Mouse (Mus musculus) layer of hippocampus, postnatal 25 days (tissue): ENCODE measurements around the gene Cerk. TPM values are rescaled to one million over a fixed set of nuclear protein-coding genes. Genes with fewer than 3 reads are reported as not detected.
"Not testable (repeated sequence)": the region's sequence is repeated elsewhere in the genome, so short reads cannot be mapped to it uniquely, and the experiment has no call there.

Experiments
- DNase-seq, 2 experiments: peaks; one replicate each; pipeline ENCODE4 v3.0.0; 2022; ENCODE audit warnings: mixed read lengths in 2 of 2, low spot score in 1 of 2; ENCODE audit errors: extremely low spot score in 1 of 2
- total RNA-seq, 2 experiments: library from RNA; stranded (reverse); gene quantifications; 2 replicates each; pipeline ENCODE4 v1.2.3; 2021

The Cerk gene
- total RNA-seq, 2 experiments from 2014 or later = 46.3 to 47.4 TPM

DNA sequence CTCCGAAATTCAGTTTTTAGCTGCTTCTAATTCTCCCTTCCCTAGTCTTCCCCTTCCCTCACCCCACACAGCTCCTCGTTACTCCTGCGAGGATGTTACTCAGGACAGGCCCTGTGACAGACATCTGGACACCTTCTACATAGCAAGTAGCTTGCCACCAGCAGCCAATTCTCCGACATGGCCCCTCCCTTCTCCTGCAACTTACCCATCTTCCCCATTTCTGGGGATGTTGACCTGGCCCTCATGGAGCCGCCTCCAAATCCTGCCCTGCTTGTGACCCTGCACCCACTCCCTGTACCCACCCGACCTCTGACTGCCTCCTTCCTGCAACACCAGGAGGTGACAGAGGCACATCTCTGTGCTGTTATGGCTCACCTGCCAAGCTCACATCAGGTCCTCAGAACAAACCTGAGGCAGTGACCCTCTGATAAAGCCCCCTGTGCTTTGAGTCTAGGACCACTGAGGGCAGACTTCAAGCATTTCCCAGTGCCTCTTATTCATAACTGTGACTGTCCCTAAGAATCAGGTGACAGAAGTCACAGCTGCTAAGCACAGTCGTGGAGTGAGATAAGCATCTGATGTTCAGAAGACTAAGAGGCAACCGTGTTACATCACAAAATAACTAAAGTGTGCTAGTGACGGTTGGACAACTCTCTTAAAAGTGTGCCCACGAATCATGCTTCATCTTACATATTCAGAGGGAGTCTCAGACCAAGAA, 18.0 kb downstream of the Cerk start:
- no peak for DNase-seq

DNA sequence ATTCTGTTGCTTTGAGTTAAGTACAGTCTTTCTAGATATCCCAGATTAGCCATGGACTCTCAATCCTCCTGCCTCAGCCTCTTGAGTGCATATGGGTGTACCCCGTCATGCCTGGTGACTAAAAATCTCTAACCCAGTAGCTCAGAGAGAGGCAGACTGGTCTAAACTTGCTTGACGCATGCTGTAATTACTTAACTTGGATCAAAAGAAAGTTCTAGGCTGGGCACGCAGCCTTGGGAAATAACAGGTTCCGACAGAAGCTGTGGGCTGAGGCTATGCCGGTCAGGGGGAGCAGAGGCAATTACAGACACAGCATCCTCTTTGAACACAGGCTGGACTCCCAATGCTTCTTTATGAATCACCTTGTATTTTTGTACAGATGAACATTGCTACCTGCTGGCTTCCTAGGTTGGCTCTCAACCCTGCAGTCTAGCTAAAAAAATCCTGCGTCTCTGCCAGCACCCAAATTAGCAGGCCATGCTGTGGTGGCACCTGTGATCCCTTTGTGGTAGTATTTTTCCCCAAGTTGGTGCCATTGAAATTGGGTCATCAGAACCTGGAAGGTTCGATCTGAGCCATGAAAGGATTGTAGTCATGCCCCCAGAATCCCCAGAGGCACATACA, 18.8 kb downstream of the Cerk start:
- no peak for DNase-seq

DNA sequence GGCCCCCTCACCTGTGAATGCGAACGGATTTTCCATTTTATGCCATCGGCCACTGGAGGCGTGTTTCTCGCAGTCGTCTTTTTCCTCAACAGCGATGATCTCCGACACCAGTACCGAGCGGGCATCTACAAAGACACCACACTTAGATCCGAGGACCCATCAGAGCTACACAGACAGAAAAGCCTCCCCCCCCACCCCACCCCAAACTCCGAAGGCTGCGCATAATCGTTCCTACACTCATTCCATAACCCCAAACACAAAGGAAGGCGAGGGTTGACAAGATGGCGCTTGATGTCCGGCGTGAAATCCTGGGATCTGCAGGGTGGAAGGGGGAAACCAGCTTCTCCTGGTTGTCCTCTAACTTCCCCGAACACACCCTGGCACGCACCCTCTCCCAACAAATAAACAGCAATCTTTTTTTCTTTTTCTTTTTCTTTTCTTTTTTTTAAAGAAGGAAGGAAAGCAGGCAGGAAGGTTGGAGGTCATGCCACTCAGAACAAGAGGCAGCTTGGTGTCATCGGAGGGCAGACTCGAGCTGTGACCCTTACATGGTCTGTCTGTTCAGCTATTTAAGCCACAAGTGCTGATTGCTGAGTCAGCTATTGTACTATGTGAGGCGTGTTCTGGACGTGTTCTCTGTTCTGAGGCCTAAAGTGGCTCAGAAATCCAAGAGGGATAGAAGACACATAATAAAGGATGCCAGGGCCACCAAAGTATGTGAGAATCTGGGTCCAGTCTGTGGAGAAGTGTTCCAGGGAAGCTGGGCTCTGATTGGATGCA, 19.9 kb downstream of the Cerk start:
- no peak for DNase-seq

DNA sequence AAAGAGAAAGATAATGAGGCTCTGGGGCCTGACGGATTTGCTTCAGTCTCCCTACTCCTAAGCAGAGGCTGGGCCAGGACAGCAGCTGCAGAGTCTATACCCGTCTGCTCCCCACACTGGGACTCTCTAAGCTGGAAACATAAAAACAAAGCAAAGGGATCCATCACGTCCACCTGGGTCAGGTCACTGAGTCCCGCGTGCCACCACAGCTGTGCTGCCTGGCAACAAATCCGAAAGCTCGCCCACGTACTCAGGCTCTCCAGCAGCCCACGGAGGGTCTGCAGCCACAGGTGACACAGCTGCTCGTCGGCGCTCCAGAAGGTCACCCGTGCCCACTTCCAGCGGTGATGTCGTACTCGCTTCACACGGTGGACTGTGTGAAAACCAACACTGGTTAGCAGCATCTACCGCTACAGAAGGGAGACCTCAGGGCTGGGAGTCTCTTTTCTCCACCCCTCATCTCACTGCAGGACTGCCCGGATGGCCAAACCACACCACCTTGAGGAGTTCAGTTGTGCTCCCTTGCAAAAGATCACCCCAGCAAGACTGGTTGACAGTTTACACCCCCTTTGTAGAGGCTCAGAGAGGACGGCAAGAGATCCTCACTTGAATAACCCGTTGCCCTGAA, 21.1 kb downstream of the Cerk start:
- DNase-seq = no peak

DNA sequence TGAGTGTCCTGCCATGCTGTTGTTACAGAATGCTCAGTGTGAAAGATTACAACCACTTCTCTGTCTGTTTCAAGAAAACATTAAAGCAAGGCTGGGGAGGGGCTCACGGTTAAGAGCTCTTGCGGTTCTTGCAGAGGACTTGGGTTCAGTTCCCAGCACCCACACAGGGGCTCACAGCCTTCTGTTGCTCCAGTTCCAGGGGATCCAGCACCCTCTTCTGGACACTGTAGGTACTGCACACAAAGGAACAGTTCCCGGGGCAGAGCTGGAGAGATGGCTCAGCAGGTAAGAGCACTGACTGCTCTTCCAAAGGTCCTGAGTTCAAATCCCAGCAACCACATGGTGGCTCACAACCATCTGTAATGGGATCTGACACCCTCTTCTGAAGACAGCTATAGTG, 24.1 kb downstream of the Cerk start:
- DNase-seq = not testable (repeated sequence)

DNA sequence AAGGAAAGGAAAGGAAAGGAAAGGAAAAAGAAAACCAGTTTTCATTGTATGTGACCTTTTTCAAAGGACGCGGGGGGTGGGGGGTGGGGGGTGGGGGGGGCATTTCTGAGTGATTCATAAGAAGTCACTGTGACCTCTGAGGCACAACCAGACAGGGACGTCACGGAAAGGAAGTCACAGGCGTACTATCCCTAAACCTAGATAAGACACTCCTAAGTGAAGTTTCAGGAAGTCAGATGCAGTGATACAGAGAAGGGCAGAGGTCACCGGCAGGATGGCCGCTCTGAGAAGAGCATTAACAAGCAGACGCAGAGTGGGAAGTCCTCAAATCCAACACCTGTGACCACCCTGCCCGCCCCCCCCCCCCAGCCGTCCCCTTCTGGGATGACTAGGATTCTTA, 25.0 kb downstream of the Cerk start:
- DNase-seq = no peak

DNA sequence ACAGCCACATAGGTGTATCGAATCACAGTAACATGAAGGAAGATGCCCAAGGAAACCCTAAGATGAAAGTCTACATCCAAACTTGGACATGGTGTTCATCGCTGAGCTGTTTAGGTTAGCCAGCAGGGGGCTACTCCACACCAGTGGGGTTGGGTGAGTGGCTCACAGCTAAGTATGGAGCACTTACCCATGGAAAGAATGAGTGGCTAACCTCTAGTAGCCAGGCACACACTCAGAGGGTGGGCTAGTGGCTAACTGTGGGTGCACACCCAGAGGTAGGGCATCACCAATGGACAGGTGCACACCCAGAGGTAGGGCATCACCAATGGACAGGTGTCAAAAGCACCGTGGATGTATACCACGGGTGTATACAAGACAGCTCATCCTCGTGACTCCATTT, 26.2 kb downstream of the Cerk start:
- no peak for DNase-seq

DNA sequence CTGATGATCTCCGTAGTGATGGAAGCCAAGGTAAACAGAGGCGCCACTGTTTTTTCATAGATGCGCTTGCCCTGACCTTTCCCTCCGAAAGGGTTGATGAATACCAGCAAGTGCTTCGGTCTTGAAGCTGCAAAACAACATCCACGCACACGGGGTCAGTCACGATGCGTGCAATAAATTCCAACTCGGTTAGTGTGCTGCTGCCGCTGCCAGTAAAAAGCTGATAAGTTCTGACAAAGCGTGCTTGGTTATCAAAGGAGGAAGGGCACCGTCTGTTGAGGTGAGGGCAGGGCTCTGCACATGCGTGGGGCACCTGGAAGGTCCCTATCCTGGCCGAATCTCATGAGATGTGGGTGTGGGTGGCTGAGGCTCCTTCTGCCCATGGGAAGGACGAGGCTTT, 26.8 kb downstream of the Cerk start:
- no peak for DNase-seq

DNA sequence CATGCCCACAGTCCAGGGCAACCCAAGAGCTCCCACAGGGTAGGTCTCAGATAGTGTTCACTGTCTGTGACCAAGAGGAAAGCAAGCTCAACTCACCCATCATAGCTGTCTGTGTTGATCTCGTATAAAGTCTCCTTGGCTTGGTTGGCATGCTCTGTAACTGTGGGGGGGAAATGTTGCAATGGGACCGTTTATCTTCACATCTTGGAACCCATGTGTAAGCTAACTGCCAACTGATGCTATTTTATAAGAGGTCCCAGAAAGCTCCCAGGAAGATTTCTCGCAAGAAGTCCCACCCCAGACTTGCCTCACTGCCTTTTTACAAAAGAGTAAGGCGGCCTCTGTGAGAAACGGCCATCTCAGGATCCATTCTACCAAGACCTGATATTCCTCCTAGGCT, 29.4 kb downstream of the Cerk start:
- DNase-seq = no peak

DNA sequence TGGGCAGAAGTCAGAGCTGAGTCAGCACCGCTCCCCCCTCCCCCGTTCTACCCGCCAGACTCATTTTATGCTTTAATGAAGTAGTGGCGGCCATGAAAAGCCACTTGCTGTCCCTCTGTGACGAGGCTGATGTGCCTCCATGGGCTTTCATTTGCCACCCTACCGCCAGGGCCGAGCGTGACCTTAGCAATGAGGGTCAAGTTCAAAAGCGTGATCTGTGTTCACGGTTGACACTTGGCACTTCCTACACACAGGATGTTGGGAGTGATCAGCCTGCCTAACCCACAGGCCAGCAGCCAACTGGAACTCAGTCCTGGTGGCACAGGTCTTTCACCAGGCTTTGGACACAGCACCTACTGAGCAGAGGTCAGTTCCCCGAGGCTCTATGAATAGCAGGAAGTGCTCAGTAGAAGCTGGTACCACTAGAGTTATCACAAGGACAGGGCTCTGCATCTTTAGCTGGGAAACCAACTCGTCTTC, 32.4 kb downstream of the Cerk start:
- DNase-seq = no peak

DNA sequence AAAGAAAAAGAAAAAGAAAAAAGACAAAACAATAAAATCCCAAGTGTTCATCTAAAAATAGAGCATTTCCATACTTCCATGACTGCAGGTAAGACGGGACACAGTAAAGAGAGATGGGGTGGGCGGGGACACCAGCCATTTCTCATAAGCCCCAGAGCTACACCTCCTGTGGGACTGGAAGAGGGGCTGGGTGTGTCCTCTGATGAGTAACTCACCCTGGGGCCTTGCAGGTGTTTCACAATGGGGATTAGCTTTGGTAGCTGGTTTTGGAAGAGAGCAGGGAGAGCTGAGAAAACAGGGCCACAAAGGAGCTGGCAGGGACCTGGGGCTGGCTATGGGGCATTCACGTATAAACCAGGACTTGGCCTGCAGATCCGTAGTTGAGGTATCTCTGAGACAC, 35.3 kb downstream of the Cerk start:
- DNase-seq = no peak

DNA sequence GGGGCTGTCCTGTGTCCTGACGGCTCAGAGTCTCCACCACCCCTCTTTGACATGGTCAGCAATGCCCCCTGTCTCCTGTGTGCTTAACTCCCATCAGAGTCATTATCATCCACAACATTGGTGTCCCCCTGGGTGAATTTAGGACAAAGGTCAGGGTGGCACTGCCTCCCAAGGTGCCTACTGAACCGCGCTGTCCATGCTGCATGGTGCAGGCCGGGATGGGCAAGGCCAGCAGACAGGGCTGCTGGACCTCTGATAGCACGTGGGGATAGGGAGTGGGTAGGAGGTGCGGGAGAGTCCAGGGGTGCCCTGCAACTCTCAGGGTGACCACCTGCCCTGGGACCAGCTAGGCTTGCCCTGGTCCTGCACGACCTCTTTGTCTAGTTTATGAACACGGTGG, 39.0 kb downstream of the Cerk start:
- DNase-seq = no peak

DNA sequence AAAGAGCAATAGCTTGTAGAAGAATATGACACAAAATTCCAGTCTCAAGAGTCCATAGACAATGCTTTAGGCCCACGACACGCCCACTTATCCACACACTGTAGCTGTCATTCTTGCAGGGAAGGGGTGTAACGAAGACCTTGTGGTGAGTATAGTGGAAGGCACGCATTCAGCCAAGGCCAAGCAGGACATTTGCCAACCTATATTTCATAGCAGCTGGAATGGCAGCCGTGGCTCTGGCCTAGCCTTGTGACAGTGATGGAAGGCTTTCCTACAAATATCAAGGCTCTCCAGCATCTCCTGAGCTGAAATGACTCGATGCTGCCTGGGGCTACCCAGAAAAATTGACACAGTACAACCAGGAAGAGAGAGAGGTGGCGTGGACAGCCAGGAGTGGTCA, 40.9 kb downstream of the Cerk start:
- DNase-seq = no peak

DNA sequence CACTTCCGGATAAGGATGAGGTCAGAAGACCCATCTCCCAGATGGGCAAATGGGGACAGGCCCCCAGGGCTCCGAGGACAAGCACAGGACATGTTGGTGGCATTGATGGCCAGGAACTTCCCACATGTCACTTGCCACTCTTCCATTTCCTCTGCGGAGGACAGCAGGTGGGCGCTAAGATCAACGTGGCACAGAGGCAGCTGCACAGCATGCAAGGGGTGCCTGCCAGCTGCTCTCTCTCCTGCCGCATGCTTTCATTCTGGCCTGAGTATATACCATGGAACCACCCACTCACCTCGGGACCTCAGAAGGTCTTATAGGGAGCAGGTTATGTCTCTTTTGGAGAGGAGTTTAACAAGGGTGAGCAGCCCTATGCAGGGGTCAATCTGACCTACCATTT, 41.4 kb downstream of the Cerk start:
- no peak for DNase-seq

DNA sequence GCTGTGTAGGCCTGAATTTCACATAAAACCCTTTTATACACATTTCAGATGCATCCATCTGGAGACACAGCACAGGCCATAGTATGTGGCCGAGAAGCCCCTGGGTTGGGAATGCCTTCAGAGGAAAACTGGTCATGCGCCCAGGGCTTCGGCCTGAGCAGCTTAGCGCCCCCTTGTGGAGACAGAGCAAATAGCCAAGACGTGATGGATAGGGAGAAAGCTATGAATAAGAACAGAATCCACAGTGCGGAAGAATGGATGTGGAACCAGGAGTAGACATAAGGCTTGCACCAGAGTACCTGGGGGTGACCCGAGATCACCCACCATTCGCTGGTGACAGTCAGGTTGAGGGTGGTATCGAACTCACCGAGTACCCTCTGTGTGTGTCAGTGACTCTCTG, 45.6 kb downstream of the Cerk start:
- DNase-seq = peak in 1 of 2 experiments; percentile 69

DNA sequence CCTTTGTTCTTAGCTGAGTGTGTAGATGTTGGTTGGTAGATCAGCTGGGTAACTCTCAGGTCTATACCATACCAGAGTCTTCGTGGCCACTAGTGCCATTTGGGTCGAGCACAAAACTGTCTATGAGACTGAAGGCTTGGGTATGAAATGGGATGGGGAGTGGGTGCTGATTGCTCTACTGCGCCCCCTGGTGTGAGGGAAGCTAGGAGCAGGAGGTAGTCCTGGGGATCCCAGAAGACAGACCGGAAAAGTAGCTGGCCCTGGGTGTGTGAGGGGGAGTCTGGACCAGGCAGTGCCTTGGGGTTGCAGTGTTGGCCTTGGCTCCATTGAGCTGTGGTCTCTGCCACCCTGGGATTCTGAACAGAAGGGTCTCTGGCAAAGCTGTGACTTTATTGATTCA, 48.3 kb downstream of the Cerk start:
- DNase-seq = peak in 1 of 2 experiments; percentile 59

DNA sequence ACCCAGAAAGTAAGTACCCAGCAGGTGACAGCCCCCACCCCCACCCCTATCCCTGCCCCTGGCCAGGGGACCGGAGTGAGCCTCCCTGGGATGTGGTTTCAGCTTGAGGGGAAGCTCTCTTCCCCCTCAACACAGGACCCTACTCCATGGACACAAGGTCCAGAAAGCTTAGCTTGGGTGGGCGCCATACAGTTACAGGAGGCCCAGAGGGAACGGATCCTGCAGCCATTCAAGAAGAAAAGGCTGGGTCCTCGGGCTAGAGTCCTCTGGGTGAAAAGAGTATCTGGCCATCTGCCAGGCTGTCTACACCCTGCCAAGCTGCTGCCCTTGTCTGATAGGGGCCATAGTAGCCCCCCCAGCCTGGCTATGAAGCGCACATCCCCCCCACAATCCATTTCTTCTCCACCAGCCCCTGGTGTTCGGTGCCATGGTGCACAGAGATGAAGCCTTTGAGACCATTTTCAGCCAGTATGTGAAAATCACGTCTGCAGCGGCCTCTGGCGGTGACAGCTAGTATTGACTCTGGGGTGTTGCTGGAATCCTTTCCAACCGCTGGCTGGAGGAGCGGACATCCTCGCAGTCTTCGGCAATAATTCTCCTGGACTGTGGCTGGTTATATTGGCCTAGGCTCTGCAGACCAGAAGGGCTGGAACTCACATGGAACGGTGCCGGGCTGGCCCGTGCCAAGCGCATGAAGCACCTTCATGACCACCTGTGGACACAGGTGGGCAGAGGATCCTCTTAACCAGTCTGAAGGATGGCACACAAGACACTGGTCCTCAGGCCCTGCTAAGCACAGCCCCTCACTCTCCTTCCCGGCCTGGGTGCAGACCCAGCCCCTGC, 50.8 kb downstream of the Cerk start:
- peak; percentile 85 to 97 for DNase-seq

DNA sequence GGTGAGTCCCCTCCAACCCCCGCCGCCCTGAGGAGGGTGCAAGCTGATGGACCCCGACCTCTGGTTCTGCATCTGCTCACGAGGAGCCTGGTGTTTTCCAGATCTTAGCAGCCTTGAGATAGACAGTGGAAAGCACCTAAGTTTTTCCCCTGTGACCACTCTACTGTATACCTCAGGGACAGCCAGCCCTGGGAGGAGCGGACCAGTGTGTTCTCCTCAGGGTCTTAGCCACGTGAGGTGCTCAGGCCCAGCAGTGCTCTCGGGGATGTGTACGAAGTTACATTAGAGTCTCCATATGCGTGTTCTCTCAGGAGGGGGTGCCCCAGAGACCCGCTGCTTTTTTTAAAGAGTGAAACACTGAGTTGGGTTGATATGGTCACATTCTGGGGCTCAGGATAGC, 55.3 kb downstream of the Cerk start:
- no peak for DNase-seq

DNA sequence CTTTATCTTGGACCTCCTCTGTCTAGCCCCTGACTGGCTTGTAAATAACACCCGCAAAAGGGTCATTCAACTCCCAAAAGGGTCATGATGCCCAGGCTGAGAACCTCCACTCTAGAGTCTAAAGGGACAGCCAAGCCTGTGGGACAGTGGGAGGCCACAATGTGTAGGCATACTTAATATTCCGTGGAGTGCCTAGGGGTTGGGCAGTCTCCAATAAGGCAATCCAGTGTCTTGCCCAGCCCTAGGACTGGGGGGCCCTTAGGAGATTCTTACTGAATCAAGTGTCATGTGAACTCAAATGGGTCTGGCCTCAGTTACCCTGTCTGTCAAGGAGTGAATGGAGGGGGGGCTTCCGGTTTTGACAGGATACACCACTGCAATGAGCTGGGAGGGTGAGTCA, 56.9 kb downstream of the Cerk start:
- no peak for DNase-seq

DNA sequence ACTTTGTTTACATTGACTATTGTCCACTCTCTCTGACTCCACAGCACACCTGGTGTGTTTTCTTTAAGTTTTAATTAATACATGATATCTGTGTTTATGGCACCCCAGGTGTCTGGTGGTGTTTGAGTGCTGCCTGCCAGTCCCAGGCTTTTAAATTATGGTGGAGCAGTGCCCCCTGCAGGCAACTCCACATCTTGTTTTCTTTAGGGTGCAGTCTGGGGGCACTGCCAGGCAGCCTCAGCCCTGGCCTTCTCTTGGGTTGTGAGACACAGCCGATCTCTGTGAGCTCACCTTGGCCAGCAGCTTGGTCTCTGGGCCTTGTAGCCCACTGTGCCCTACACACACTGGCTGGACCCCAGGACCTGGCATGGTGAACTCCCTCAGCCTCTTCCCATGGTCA, 61.6 kb downstream of the Cerk start:
- DNase-seq = peak; percentile 65 to 83
